Mouse (Mus musculus) small intestine, adult 2 months (tissue): Measurements from ENCODE around the gene Car5a. TPM values are rescaled to one million over a fixed set of nuclear protein-coding genes. Genes with fewer than 3 reads are reported as not detected.

Experiments used
- H3K27ac ChIP-seq: fragments of 200-500 bp; 2 replicates; pipeline ENCODE4 v1.5.1; 2012; ENCODE audit warnings: low read depth, low read length, control low read depth, inconsistent platforms; ENCODE audit not compliant: insufficient read depth
- H3K27me3 ChIP-seq: fragments of 200-500 bp; 2 replicates; pipeline ENCODE4 v1.6.1; 2012; ENCODE audit warnings: mild to moderate bottlenecking, moderate library complexity, low read length, inconsistent platforms; ENCODE audit not compliant: control insufficient read depth, insufficient read depth
- H3K36me3 ChIP-seq: fragments of 200-500 bp; 2 replicates; pipeline ENCODE4 v1.6.1; 2012; ENCODE audit warnings: mild to moderate bottlenecking, low read length, control low read depth, inconsistent platforms; ENCODE audit not compliant: control insufficient read depth, insufficient read depth
- H3K4me1 ChIP-seq: fragments of 200-500 bp; 2 replicates; pipeline ENCODE4 v1.6.1; 2012; ENCODE audit warnings: low read length, inconsistent platforms, mixed read lengths; ENCODE audit not compliant: control insufficient read depth, insufficient read depth, insufficient read length
- H3K4me3 ChIP-seq: fragments of 200-500 bp; 2 replicates; pipeline ENCODE4 v1.5.1; 2012; ENCODE audit warnings: low read depth, mild to moderate bottlenecking, control low read depth, inconsistent platforms, low read length, moderate library complexity
- CTCF ChIP-seq: fragments of 200-500 bp; IDR thresholded peaks from 2 replicates; pipeline ENCODE4 v1.5.1; 2012; ENCODE audit warnings: low read depth, mild to moderate bottlenecking, control low read depth, inconsistent platforms, low read length, moderate library complexity, mixed read lengths; ENCODE audit not compliant: insufficient replicate concordance, insufficient read length; ENCODE audit errors: extremely low read depth
- POLR2A ChIP-seq: fragments of 200-500 bp; IDR thresholded peaks from 2 replicates; pipeline ENCODE4 v1.6.1; 2012; ENCODE audit warnings: low read depth, mild to moderate bottlenecking, control low read depth, inconsistent platforms, low read length, moderate library complexity
- WGBS: fragments of 180-500 bp; shearing (Covaris S2); methylation state at CpG from one replicate; pipeline ENCODE4 v1.1.7; 2018; 5-methylcytosine and 5-hydroxymethylcytosine counted together
- polyA plus RNA-seq: library from polyadenylated mRNA; depleted of rRNA; stranded (reverse); fragments of >200 nt; gene quantifications from 2 replicates; pipeline ENCODE4 v1.2.3, GENCODE M21; 2012

The Car5a gene
- polyA plus RNA-seq, 1 experiment = 0.11 TPM

GRCm38 (mm10) chr8:121950749-121951655, 6.3 kb upstream of the Car5a start:
- 2% methylated on average over 97 of the region's 97 CpGs for WGBS
- peaks cover under 1% of the 10 kb centered on the region; the same call in 1 of the 2 replicates for H3K36me3 ChIP-seq
- TF ChIP-seq CTCF = peak; percentile 14; the same call in 1 of the 2 replicates
- peak; percentile 84; the same call in 1 of the 2 replicates for TF ChIP-seq POLR2A
- H3K4me1 ChIP-seq = peaks cover 21% of the 10 kb centered on the region
- peak overlapping the region; percentile 84 for H3K4me3 ChIP-seq
- H3K27ac ChIP-seq = peak overlapping the region; percentile 97
- H3K27me3 ChIP-seq = no peaks in the 10 kb centered on the region

- H3K27me3 ChIP-seq = no peaks in the 10 kb centered on the region
- peaks cover 21% of the 10 kb centered on the region for H3K4me1 ChIP-seq
- H3K4me3 ChIP-seq = peak overlapping the region; percentile 84
- TF ChIP-seq POLR2A (peak; percentile 74), CTCF (no peak)
- H3K36me3 ChIP-seq = no peaks in the 10 kb centered on the region; the same call in 1 of the 2 replicates
- peak overlapping the region; percentile 97 for H3K27ac ChIP-seq
- WGBS = under 1% methylated on average over 66 of the region's 66 CpGs
Measured at GRCm38 (mm10) chr8:121949941-121950748, 5.4 kb upstream of the Car5a start.

- 32% methylated on average over 6 of the region's 6 CpGs for WGBS
- peaks cover 18% of the 10 kb centered on the region for H3K4me1 ChIP-seq
- no peaks in the 10 kb centered on the region; the same call in 1 of the 2 replicates for H3K36me3 ChIP-seq
- H3K4me3 ChIP-seq = peak within 1 kb of the TSS; percentile 84
- H3K27me3 ChIP-seq = no peaks in the 10 kb centered on the region
- H3K27ac ChIP-seq = peak within 1 kb of the TSS; percentile 97
- no peak for TF ChIP-seq POLR2A
- TF ChIP-seq CTCF = no peak
Measured at GRCm38 (mm10) chr8:121949222-121949800, 4.6 kb upstream of the Car5a start, which contains the start of gene Banp. Gene Banp, plus strand, starts transcription at chr8:121949750.

- no peaks in the 10 kb centered on the region for H3K36me3 ChIP-seq
- no peak overlapping the region for H3K27ac ChIP-seq
- peak overlapping the region; percentile 59 for H3K4me3 ChIP-seq
- WGBS = 48% methylated on average over 19 of the region's 19 CpGs
- no peaks in the 10 kb centered on the region for H3K27me3 ChIP-seq
- TF ChIP-seq POLR2A (no peak), CTCF (no peak)
- peaks cover 18% of the 10 kb centered on the region for H3K4me1 ChIP-seq
Measured at GRCm38 (mm10) chr8:121948321-121949145, 3.8 kb upstream of the Car5a start.

- Histone ChIP-seq H3K4me3 (peak overlapping the region; percentile 59), H3K27me3 (no peaks in the 10 kb centered on the region), H3K36me3 (no peaks in the 10 kb centered on the region), H3K27ac (no peak overlapping the region), H3K4me1 (peaks cover 19% of the 10 kb centered on the region)
- under 1% methylated on average over 18 of the region's 18 CpGs for WGBS
- TF ChIP-seq CTCF (no peak), POLR2A (no peak)
Measured at GRCm38 (mm10) chr8:121947753-121948141, 3.0 kb upstream of the Car5a start.

GRCm38 (mm10) chr8:121947047-121947752, 2.5 kb upstream of the Car5a start:
- TF ChIP-seq CTCF = no peak
- 45% methylated on average over 19 of the region's 19 CpGs for WGBS
- Histone ChIP-seq H3K4me3 (peak overlapping the region; percentile 59), H3K27ac (no peak overlapping the region), H3K4me1 (peaks cover 16% of the 10 kb centered on the region), H3K27me3 (no peaks in the 10 kb centered on the region), H3K36me3 (no peaks in the 10 kb centered on the region)
